Mouse (Mus musculus) CD8-positive naive resting alpha-beta T cell, adult 2 months (primary cell): ENCODE data around the gene Dnah2.
A peak's percentile ranks its signal among the peaks of the same experiment; 100 is the strongest.
"Not testable (repeated sequence)": the region's sequence is repeated elsewhere in the genome, so short reads cannot be mapped to it uniquely, and the experiment has no call there.

Experiments used
- DNase-seq, 2 experiments: peaks; one replicate each; pipeline ENCODE4 v3.0.0; 2022; ENCODE audit warnings: low read depth in 2 of 2, low spot score in 2 of 2

The Dnah2 gene

DNA sequence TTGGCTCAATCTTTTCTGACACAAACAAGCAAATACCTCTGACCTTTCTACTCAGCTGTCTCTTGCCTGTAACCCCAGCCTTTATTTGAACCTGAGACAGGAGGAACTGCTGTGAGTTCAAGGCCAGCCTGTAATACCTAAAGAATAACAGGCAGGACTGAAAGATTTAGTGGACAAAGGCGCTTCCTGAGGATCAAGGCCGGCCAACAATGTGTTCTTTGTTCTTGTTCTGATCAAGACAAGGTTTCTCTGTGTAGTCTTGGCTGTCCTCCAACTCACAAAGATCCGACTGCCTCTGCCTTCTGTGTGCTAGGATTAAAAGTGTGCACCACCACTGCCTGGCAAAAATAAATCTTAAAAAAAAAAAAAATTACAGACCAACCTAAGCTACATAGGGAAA is 15.5 kb upstream of the Dnah2 start:
- no peak for DNase-seq

DNA sequence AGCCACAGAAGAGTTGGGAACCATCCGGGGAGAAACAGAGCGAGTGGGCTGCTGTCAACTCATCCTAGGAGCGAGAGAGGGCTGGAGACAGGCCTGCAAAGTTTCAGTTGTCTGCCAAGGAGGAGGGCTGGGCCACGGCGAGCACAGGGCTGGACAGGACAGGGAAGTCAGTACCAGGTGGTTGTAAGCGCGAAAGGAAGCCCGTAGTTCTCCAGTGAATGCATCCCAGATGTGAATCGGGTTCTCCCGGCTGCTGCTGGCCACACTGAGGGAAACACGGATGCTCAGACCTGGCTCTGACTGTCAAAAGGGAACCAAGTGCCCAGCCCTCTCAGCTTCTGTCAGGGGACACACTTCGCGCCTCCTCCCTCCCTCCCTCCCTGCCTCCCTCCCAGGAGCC is 14.5 kb upstream of the Dnah2 start:
- DNase-seq = no peak

DNA sequence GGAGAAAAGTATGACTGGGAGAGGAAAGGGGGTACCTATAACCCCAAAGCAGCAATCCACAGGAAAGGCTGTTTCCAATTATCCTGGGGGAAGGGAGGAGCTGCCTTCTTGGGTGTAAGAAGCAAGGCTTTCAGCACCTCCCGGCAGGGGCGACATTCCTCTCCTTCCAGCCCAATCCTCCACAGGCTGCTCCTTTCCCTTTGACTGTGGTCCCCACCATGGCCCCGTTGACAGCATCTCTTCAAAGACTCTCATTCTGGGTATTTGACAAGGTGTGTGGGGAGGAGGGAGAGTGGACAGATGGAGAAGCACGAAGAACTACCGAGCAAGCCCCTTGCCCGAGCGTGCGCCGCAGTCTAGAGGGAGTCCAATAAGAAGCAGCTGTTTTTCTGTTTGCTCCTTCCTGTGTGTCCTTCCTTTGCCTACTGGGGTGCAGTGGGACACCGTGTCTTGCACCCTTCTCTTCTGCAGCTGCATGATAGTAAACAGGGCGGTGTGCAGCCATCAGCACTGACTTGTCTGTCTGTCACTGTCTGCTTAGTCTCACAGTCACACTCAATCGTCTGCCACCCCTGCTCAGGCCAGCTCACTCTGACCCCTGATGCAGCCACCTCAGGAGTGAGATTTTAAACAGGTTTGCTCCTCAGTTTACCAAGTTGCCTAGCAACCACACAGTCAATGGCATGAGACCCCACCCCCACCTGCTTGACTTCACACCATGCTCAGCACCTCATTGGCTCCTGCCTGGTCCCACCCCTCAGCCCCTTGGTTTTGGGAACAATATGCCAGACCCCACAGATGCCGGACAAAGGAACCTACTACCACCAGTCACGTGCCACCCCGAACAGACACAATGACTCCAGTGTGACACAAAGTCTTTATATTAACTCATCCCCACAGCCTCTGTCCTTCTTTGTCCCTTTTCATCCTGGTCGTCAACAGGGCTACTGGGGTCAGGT is 12.3 kb upstream of the Dnah2 start:
- no peak for DNase-seq

DNA sequence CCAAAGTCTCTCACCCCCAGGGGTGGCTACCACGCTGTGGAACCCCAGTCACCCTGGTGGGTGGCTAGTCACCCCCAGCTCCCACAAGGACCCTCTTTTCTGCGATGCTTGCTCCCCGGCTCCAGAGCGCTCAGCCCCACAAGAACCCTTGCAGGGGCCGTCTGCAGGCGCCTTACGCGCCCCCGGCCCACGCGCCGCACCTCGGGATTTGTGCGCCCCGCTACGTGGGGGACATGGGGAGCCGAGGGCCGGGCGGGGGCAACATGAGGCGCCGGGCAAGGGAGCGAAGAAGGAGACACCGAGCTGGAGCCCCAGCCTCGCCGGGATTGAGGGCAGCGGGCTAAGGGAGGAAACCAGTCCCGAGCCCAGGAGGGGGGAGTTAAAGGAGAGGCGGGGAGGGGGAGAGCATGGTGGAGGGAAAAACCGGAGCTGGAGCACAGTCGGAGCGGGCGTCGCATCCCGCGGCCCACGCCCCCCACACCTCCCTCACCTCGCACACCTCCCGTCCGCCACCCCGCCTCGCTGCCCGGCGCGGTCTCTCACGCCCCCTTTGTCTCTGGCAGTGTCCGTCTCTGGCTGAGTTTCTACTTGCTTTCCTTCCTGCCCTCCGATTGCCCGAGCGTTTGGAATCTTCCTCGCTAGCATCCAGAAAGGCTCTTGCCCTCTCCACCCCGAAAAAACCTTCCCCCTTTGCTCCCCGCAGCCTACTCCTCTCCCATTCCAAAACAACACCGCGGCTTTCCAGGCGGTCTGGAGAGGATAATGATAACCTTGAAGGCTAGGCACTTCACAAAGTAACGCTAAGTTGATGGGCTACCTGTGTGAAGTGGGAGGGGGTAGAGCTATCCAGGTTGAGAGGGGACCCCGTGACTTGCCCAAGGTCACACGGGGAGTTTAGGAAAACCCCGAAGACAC is 11.2 kb upstream of the Dnah2 start, which contains the start of gene Efnb3:
Gene Efnb3 (minus strand): TSS at position 355 of the 915 bp plus-strand sequence.
- no peak for DNase-seq

DNA sequence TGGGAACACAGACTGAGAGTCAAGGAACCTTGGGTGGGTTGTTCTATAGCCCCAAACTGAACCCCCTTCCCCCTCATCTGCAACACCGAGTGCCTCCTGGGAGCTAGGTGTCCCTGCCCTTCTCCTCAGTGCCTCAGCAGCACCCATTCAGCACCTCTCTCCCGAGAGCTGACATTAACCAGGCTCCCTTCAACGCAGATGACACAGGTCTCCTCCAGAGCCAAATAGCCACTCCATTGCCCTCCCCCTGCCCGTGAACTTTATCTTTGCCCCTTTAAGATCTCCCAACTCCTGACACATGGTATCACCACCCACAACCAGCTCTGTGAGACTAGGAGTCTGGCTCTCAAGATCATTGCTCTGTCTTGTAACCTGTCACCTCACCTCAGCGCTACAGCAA is 10.3 kb upstream of the Dnah2 start:
- no peak for DNase-seq

- DNase-seq = no peak
Observed at GRCm38 (mm10) chr11:69558756-69559155, 9.8 kb upstream of the Dnah2 start.

GRCm38 (mm10) chr11:69557381-69557958 is 8.6 kb upstream of the Dnah2 start:
- DNase-seq = no peak

GRCm38 (mm10) chr11:69554539-69555140 is 5.7 kb upstream of the Dnah2 start:
- no peak for DNase-seq

GRCm38 (mm10) chr11:69553341-69553721 is 4.4 kb upstream of the Dnah2 start:
- no peak for DNase-seq

GRCm38 (mm10) chr11:69552622-69553340 is 3.9 kb upstream of the Dnah2 start:
- DNase-seq = no peak

- DNase-seq = no peak
Observed at GRCm38 (mm10) chr11:69551310-69551709, 2.4 kb upstream of the Dnah2 start.

- DNase-seq = peak in 1 of 2 experiments; percentile 21
Observed at GRCm38 (mm10) chr11:69547071-69547470, 1.8 kb downstream of the Dnah2 start.

- DNase-seq = peak; percentile 50 to 68
Observed at GRCm38 (mm10) chr11:69546423-69547053, 2.4 kb downstream of the Dnah2 start.

- no peak for DNase-seq
Observed at GRCm38 (mm10) chr11:69545957-69546356, 3.0 kb downstream of the Dnah2 start.

GRCm38 (mm10) chr11:69543598-69543997 is 5.3 kb downstream of the Dnah2 start:
- no peak for DNase-seq

- not testable (repeated sequence) for DNase-seq
Observed at GRCm38 (mm10) chr11:69541741-69542140, 7.2 kb downstream of the Dnah2 start.

DNA sequence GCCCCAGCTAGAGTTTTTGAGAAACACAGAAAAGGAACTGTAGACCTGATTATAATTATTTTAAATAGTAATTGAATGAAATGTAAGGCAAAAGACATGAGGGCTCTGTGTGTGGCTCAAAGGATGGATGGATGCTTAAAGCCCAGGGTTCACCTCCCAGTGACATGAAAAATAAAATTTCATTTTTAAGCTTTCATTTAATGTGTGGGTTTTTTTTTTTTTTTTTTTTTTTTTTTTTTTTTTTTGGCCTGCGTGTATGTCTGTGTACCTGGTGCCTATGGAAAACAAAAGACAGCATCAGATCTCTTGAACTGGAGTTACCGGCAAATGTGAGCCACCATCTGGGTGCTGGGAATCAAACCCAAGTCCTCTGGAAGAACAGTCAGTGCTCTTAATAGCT is 8.2 kb downstream of the Dnah2 start:
- no peak for DNase-seq

DNA sequence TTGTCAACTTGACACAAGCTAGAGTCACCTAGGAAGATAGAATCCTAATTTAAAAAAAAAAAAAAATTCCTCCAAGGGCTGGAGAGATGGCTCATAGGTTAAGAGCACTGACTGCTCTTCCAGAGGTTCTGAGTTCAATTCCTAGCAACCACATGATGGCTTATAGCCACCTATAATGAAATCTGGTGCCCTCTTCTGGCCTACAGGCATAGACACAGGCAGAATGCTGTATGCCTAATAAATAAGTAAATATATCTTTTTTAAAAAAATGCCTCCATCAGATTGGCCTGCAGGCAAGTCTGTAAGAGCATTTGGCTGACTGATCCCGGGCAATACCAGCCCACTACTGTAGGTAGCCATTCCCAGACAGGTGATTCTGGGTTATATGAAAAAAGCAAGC is 13.9 kb downstream of the Dnah2 start:
- no peak for DNase-seq

DNA sequence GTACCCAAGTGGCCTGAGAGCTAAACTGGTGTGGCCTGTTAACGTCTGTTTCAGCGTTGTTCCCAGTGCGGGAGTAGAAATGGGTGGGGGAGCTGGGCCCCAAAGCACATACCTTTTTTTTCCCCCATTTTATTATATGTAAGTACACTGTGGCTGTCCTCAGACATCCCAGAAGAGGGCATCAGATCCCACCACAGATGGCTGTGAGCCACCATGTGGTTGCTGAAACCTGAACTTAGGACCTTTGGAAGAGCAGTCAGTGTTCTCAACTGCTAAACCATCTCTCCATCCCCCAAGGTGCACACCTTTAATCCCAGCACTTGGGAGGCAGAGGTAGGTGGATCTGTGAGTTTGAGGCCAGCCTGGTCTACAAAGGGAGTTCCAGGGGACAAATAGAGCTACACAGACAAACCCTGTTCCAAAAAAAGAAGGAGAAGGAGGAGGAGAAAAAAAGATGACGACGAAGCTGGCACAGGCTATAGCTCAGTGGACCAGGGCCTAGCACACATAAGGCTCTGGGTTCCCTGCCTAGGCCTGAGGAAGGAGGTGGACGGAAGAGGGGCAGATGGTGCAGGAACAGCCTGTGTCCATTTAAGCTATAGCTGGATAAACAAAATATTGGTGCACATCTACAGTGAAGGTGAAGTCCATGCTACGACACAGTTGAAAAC is 16.3 kb downstream of the Dnah2 start:
- DNase-seq = no peak
